Mouse (Mus musculus) left cerebral cortex, adult 8-10 months (tissue): Measurements from ENCODE around the gene Olfr539. TPM values are rescaled to one million over a fixed set of nuclear protein-coding genes. Genes with fewer than 3 reads are reported as not detected.
A peak's percentile ranks its signal among the peaks of the same experiment; 100 is the strongest.
"Not testable (repeated sequence)": the region's sequence is repeated elsewhere in the genome, so short reads cannot be mapped to it uniquely, and the experiment has no call there.

Experiments used
- DNase-seq, 2 experiments: peaks; one replicate each; pipeline ENCODE4 v3.0.0; 2022; ENCODE audit warnings: low spot score in 2 of 2
- total RNA-seq, 4 experiments: library from RNA; stranded (reverse); gene quantifications; 2 replicates each; pipeline ENCODE4 v1.2.4; 2022

Gene Olfr539
- under 1 TPM; 0.04 to 0.09 (median 0.07) TPM for total RNA-seq

DNA sequence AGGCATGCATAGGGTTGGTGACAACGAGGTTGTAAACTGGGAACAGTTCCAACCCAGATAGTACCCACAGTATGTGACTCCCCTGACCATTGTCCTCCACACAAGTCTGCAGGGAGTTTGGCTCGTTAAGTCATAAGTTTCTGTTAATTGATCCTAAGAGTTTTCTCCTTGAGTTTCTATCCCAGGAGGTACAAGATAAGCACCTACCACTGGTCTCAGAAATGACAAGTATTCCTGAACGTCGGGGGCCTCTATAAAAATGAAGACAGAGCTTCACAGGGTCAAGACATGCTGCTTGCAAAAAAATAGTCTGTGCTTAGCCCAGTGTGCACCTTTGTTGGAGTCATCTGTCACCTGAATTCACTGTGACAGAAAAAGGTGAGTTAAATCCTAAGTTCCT lies at the start of gene Olfr539:
Gene Olfr539, plus strand, starts transcription at position 301 of the 400 bp plus-strand sequence.
- DNase-seq: no peak

DNA sequence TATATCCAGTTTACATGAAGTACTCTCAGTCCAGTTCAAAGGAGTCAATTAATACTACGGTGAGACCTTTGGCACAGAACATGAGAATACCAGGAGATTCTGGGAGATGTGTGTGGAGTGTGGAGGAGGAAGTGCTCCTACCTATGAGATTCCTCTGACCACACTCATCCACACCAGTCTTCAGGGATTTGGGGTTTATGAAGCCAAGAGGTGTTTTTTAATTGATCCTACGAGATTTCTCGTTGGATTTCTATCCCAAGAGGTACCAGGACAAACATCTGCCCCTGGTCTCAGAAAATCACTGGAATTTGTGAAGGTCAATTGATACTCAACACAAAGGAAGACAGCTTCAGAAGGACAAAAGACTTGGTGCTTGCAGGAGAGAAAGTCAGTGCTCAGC lies 31.1 kb upstream of the Olfr539 start, which contains the start of gene Olfr61:
Gene Olfr61, plus strand, starts transcription at position 301 of the 400 bp plus-strand sequence.
- not testable (repeated sequence) for DNase-seq

DNA sequence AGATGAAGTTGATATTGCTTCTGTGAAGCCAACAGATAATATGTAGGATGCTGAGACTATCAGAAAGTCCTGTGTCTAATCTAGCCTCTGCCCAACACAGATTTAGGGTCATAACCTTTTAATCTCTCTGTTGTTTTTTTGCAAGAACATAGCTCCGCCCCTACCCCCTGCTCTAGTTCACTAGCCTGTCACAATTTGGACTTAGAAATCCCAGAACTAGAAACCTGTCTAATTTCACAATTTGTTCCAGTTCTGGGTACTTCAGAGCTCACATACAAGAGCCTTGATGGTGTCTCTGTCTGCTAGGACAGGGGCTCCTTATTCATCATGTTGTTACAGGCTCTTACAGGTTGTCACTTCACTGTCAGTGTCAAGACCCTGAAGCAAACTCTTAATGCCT lies 29.2 kb upstream of the Olfr539 start:
- no peak for DNase-seq

DNA sequence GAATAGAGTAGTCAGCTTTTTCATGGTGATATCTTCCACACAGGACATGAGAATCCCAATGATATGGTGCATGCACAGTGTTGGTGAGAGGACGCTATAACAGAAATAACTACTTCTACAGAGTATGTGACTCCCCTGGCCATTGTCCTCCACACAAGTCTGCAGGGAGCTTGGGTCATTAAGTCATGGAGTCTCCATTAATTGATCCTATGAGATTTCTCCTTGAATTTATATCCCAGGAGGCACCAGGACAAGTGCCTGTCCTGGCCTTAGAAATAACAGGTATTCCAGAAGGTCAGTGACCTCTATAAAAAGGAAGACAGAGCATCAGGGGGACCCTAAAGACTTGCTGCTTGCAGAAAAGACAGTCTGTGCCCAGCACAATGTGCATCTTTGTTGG lies 13.6 kb upstream of the Olfr539 start, which contains the start of gene Olfr53:
Gene Olfr53, plus strand, starts transcription at position 301 of the 400 bp plus-strand sequence.
- DNase-seq: no peak

DNA sequence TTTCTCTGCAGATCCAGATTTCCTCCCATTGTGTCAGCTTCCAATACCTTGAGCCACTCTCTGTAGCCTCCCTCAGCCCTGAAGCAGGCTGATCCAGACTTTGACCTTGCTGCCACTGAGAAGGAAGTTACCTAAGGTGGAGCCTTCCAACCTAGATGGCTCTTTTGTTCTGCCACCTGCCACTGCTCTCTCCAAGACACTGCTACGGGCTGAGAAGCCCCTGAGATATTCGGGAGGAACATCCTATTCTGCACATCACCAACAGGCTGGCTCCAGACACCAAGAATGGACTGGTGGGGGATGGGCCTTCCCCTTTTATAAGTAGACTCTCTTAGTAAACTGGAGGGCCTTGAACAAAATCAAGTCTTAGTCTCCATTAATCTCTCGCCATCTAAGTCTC lies 11.0 kb downstream of the Olfr539 start:
- DNase-seq: not testable (repeated sequence)

DNA sequence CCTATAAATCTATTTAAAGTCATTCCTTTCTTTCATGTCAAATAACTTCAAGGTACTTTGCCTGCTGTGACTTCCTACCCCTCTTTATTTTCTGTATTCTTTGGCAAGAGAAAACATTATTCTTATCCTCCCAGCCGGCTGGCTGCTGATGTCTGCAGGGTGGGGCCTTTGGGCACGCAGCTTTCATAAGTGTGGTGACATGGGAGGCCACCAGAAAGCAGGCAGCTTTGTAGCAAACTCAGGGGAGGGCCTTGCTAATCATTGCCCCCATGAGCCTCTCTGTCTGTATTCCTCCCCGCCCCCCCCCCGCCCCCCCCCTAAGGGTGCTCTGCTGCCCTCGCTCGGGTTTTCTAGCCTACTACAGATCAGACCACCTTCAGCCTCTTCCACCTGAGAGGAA lies 16.1 kb downstream of the Olfr539 start:
- DNase-seq: no peak

DNA sequence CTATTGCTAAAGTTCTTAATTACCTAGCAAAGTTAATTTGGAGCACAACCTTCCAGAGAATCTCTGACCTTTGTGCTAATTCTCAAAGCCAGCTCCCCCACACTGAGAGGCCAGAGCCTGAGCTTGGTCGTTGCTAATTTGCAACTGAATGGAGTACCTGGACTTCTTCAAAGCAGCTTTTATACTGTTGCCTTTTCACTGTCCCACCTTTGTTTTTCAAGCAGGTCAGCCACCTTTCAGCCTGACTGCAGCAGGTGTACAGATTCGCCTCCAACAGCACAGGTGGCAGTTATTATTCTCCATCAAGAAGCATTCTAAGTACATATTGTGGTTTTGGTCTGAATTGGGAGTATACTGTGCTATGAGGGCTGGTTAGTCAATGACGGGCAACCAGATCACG lies 19.9 kb downstream of the Olfr539 start:
- DNase-seq: not testable (repeated sequence)

DNA sequence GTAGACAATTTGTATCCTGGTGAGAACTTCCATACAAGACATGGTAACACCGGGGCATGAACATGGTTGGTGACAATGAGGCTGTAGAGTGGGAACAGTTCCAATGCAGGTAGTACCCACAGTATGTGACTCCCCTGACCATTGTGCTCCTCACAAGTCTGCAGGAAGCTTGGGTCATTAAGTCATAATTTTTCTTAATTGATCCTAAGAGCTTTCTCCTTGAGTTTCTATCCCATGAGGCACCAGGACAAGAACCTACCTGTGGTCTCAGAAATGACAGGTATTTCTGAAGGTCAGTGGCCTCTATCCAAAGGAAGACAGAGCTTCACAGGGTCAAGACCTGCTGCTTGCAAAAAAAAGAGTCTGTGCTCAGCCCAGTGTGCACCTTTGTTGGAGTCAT lies 21.9 kb downstream of the Olfr539 start, which contains the start of gene Olfr45:
Gene Olfr45, plus strand, starts transcription at position 301 of the 400 bp plus-strand sequence.
- DNase-seq: no peak

DNA sequence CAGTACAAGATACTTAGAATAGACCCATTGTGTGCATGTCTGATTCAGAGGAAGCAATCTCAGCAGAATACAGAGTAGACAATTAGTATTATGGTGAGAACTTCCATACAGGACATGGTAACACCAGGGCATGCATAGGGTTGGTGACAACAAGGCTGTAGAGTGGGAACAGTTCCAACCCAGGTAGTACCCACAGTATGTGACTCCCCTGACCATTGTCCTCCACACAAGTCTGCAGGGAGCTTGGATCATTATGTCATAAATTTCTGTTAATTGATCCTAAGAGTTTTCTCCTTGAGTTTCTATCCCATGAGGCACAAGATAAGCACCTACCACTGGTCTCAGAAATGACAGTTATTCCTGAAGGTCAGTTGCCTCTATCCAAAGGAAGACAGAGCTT lies 37.2 kb downstream of the Olfr539 start, which contains the start of gene Olfr541:
Gene Olfr541, plus strand, starts transcription at position 301 of the 400 bp plus-strand sequence.
- DNase-seq: no peak

DNA sequence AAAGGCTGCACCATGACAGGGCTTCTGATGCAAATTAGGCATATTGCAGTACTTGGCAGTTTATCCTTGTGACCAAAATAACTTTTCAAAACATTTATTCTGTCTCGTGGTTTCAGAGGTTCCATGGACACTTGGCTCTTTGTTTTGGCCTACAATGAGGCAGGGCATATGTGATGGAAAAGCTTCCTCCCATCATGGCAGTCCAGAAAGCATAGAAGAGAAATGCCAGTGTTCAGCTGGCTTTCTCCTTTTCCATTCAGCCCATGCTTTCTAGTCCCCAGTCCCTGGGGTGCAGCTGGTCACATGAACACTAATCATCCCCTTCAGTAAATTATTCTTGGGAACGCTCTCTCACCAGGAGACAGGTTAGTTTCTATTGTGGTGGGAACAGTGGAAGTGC lies 46.6 kb downstream of the Olfr539 start:
- no peak for DNase-seq

DNA sequence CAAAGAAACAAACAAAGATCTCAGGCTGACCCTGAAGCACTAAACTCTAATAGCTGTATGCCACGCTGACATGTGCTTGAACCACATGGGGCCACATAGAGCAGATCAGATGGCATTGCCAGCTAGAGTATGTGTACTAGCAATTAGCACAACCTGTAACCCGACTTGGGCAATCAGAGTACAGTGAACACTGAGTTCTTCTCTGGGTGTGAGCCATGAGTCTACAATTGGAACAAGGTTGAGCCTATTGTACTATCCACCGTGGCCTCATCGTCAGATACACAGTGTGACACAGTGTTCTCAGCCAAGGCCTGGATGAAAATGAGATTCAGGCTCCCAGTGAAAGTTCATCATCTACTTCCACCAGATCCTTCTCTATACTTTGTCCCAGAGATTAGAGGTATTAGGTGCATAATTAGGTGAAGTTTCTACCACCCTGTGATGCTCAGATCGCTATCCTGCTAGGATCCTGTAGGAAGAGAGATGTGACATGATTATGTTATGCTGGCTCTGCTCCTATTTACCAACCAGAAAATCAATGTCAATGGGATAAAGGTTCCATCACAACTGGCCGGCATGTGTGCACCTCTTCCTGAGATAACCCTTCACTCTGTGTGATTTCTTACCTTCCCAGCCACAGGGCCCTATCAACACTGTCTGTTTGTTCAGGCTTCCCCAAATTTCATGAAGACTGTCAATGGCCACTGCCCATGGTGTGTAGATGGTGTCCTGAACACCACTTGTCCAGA lies 48.0 kb downstream of the Olfr539 start:
- no peak for DNase-seq

DNA sequence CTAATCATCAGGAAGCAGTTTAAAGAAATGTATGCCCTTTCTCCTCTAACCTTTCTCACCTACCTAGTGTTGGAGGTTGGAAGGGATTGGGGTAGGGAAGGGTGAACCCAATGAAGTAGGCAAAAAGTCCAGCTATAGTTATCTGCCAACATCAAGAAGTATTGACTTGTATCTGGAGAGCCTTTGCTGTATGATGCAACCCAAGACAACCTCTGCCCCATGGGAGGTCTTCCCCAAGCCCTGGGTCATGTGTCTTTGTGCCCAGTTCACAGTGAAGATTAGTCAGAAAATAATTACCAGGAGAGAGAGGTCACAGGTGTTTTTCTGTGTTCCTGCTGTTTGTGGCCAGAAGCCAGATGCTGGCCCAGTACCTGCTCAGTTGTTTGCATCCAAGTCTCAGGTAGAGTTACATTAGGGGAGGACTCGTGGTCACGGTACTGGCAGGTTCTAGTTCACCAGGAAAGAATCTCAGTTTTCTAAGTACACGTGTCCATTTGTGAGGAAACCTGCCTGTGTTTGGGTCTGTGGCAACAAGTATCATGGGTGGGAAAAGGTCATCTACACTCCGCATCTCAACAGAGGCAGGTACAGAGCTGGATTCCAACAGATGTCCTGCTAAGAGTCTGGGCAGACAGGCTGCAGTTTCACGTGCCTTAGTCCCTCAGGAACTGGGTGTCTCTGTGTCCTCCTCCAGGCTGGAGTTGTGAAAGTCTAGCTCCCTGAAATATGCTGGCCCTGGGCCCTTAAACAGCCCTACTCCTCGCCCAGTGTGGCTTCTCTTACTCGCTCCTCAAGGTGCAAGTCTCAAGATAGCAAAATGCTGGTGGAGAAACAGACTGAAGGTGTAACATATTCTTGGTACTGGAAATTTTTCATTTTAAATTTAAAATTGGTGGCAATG lies 57.7 kb downstream of the Olfr539 start:
- peak in 1 of 2 experiments; percentile 28 for DNase-seq

DNA sequence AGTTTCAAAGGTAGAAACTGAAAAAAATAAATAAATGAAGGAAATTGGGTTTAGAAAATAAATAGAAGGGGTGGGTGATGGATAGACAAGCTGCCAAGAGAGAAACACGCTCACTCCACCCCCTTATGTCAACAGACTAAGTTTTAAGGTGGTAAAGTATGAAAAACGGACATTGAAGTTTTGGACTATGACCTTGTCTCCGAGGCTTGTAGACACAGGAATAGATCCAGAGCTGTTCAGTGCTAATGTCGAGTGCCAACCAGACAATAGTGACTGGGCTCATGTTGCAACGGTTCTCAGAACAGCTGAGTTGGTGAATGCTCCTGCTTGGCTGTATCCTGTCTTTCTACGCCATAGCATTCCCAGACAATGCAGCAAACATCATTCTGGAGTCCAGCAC lies 61.4 kb downstream of the Olfr539 start:
- DNase-seq: no peak

DNA sequence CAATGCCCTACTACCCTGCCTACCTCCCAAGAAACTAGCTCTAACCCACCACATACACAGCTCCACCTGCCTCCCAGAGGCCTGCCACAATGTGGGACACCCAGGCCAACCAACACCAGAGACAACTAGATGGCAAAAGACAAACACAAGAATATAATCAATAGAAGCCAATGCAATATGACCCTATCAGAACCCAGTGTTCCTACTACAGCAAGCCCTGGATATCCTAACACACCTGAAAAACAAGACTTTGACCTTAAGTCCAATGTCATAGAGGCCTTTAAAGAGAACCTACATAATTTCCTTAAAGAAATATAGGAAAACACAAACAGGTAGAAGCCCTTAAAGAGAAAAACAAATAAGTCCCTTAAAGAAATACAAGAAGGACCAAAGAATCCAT lies 65.8 kb downstream of the Olfr539 start:
- no peak for DNase-seq

Other genes with a start within 250 kb of the Olfr539 start
- not detected for gene Olfr532, start 238.3 kb upstream of the Olfr539 start, total RNA-seq
- gene Olfr533, start 196.6 kb upstream of the Olfr539 start, total RNA-seq: not detected
- gene Olfr535, start 175.7 kb upstream of the Olfr539 start, total RNA-seq: not detected
- not detected for gene Olfr536, start 152.5 kb upstream of the Olfr539 start, total RNA-seq
- not detected for gene Olfr538, start 92.0 kb upstream of the Olfr539 start, total RNA-seq
- gene Olfr46, start 58.7 kb upstream of the Olfr539 start, total RNA-seq: under 1 TPM in 2 of 4 experiments, not detected in 2; 0.07 to 0.08 TPM
- gene Olfr61, start 31.0 kb upstream of the Olfr539 start, total RNA-seq: not detected
- gene Olfr53, start 13.5 kb upstream of the Olfr539 start, total RNA-seq: not detected
- gene Olfr45, start 22.0 kb downstream of the Olfr539 start, total RNA-seq: not detected
- not detected for gene Olfr541, start 37.3 kb downstream of the Olfr539 start, total RNA-seq
- under 1 TPM in 1 of 4 experiments, not detected in 3; 0.36 TPM for gene Cyp2e1, start 103.8 kb downstream of the Olfr539 start, total RNA-seq
- gene Syce1, start 127.9 kb downstream of the Olfr539 start, total RNA-seq: under 1 TPM in 3 of 4 experiments, not detected in 1; 0.40 to 0.91 (median 0.46) TPM
- 10 to 100 TPM; 29.5 to 33.1 (median 29.7) TPM for gene Zfp941, start 162.2 kb downstream of the Olfr539 start, total RNA-seq
- gene Urah, start 175.1 kb downstream of the Olfr539 start, total RNA-seq: 10 to 100 TPM in 1 of 4 experiments, 1 to 10 TPM in 3; 6.2 to 13.1 (median 8.4) TPM
- gene Scgb1c1, start 185.6 kb downstream of the Olfr539 start, total RNA-seq: not detected
- under 1 TPM in 1 of 4 experiments, not detected in 3; 0.36 TPM for gene Odf3, start 187.9 kb downstream of the Olfr539 start, total RNA-seq
- 1 to 10 TPM; 1.0 to 2.9 (median 2.5) TPM for gene Gm45785, start 196.4 kb downstream of the Olfr539 start, total RNA-seq
- gene Ric8a, start 197.0 kb downstream of the Olfr539 start, total RNA-seq: 10 to 100 TPM; 60.1 to 70.0 (median 64.9) TPM
- gene Bet1l, start 197.6 kb downstream of the Olfr539 start, total RNA-seq: 10 to 100 TPM; 20.7 to 26.7 (median 23.2) TPM
- 100 to 1,000 TPM; 105 to 117 (median 109) TPM for gene Psmd13, start 222.0 kb downstream of the Olfr539 start, total RNA-seq
- 10 to 100 TPM; 62.4 to 79.7 (median 73.7) TPM for gene Sirt3, start 222.4 kb downstream of the Olfr539 start, total RNA-seq
- gene Cox8b, start 240.5 kb downstream of the Olfr539 start, total RNA-seq: 1 to 10 TPM; 1.7 to 3.9 (median 2.9) TPM